Mouse (Mus musculus) intestine, embryonic 16.5 days (tissue): ENCODE data around the gene Lsm14a. TPM values are rescaled to one million over a fixed set of nuclear protein-coding genes. Genes with fewer than 3 reads are reported as not detected.
"Not testable (repeated sequence)": the region's sequence is repeated elsewhere in the genome, so short reads cannot be mapped to it uniquely, and the experiment has no call there.

Source experiments
- ATAC-seq: fragments of 200-750 bp; cut with Nextera tagmentation; 2 replicates; pipeline ENCODE4 v1.8.0; 2017; ENCODE audit warnings: moderate TSS enrichment, moderate library complexity
- H3K27ac ChIP-seq: fragments of 300-500 bp; sonication (generic); 2 replicates; pipeline ENCODE4 v1.5.1; 2014; ENCODE audit warnings: mild to moderate bottlenecking, low read length
- H3K27me3 ChIP-seq: fragments of 300-500 bp; sonication (generic); replicated peaks from 2 replicates; pipeline ENCODE4 v1.6.1; 2014; ENCODE audit warnings: low read length, control low read depth, mixed read lengths; ENCODE audit not compliant: control insufficient read depth, insufficient read depth
- H3K36me3 ChIP-seq: fragments of 300-500 bp; sonication (generic); 2 replicates; pipeline ENCODE4 v1.6.1; 2014; ENCODE audit warnings: low read length, control low read depth; ENCODE audit not compliant: control insufficient read depth, insufficient read depth
- H3K4me1 ChIP-seq: fragments of 300-500 bp; sonication (generic); 2 replicates; pipeline ENCODE4 v1.6.1; 2014; ENCODE audit warnings: low read length, control low read depth, mixed read lengths; ENCODE audit not compliant: control insufficient read depth, insufficient read depth
- H3K4me2 ChIP-seq: fragments of 300-500 bp; sonication (generic); 2 replicates; pipeline ENCODE4 v1.6.1; 2014; ENCODE audit warnings: low read depth, low read length, control low read depth
- H3K4me3 ChIP-seq: fragments of 300-500 bp; sonication (generic); 2 replicates; pipeline ENCODE4 v1.5.1; 2014; ENCODE audit warnings: mild to moderate bottlenecking, low read length
- H3K9ac ChIP-seq: fragments of 300-500 bp; sonication (generic); 2 replicates; pipeline ENCODE4 v1.6.1; 2014; ENCODE audit warnings: low read depth, low read length
- H3K9me3 ChIP-seq: fragments of 300-500 bp; sonication (generic); 2 replicates; pipeline ENCODE4 v1.6.1; 2016; ENCODE audit warnings: low read length, control low read depth; ENCODE audit not compliant: control insufficient read depth
- WGBS: fragments of 180-500 bp; shearing (Covaris S2); extraction: QIAGEN DNeasy Blood & Tissue Kit; methylation state at CpG from one replicate; pipeline ENCODE4 v1.1.7; 2014; 5-methylcytosine and 5-hydroxymethylcytosine counted together
- polyA plus RNA-seq: library from polyadenylated mRNA; unstranded; fragments of >200 nt; fragmentation: Nextera tagmentation; extraction: Ambion mirVana; gene quantifications from 2 replicates; pipeline ENCODE4 v1.2.1, GENCODE M21; 2015

Lsm14a gene
- polyA plus RNA-seq, 1 experiment from 2014 or later, result 66.2 TPM

DNA sequence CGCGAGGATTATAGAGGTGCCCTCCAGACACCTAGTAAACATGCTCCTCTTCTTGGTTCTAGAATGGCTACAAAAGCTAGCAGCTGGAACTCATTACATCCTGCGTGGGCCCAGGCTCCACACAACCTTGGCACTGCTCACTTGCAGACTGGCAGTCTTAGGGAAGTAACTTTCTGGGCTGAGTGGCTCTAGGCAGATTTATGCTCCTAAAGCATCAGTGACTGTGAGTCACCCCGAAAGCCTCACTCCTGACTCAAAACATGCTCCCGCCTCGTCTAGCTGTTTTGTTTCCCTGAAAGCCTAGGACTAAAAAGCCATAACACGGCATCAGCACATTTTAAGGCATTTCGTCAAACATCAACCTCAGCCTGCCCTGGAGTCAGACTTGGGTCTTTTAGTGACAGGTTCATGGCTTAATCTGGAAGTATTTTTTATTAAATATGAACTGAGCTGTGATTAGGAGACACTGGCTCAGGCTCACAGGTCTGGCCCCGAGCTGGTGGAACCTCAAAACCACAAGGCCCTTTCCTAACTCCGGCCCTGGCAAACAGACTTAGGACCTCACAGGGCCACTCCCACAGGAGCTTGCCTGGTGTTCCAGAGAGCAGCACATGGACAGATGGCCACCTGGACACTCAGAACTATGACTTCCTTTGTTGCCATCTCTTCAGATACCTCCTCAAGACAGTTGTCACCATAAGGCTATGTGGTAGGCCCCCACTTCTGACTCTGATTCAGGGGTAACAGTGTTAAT is 50.9 kb downstream of the Lsm14a start:
- Histone ChIP-seq H3K9me3 (no peaks in the 10 kb centered on the region), H3K36me3 (peaks cover 11% of the 10 kb centered on the region), H3K27ac (no peak overlapping the region), H3K27me3 (no peaks in the 10 kb centered on the region), H3K4me2 (no peak overlapping the region), H3K4me3 (no peak overlapping the region), H3K4me1 (no peaks in the 10 kb centered on the region), H3K9ac (no peak overlapping the region)
- ATAC-seq, result no peak
- WGBS, result 86% methylated on average over 10 of the region's 10 CpGs

DNA sequence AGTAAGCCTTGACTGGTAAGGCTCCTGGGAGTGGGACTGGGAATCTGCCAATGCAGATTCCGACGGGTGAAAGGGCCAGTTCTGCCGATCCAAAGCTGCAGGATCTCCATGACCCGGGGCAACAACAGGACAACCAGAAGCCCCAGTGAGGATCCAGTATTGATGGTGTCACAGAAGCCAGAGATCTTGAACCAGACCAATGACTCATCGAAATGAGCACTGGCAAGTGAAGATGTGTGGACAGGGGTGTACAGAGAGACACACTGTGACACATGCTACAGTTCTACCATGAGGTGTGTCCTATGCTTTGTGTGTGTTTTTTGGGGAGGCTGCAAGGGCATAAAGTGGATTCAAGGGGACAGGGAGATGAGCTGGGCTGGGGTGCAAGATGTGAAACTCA is 52.3 kb downstream of the Lsm14a start:
- Histone ChIP-seq H3K27me3 (no peaks in the 10 kb centered on the region), H3K36me3 (peaks cover 11% of the 10 kb centered on the region), H3K4me1 (no peaks in the 10 kb centered on the region), H3K9ac (no peak overlapping the region), H3K4me2 (no peak overlapping the region), H3K27ac (no peak overlapping the region), H3K9me3 (no peaks in the 10 kb centered on the region), H3K4me3 (no peak overlapping the region)
- ATAC-seq, result no peak
- whole genome bisulfite sequencing, result 84% methylated on average over 5 of the region's 5 CpGs

DNA sequence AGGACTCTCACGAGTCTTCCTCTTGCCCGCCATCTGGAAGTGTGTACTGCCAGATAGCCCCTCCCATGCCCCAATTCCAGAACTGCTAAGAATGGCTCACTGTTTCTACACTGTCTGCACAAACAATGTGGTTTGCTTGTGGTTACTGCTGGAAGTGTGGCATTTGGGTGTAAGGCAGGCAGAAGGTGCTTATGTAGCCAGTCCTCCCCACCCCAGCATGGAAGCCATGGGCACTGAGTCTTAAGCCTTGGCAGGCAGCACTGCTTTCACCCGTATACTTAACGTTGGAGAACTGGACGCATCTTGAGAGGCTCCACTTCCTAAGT is 54.0 kb downstream of the Lsm14a start:
- Histone ChIP-seq H3K4me1 (no peaks in the 10 kb centered on the region), H3K9ac (no peak overlapping the region), H3K4me2 (no peak overlapping the region), H3K4me3 (no peak overlapping the region), H3K9me3 (no peaks in the 10 kb centered on the region), H3K36me3 (peaks cover 11% of the 10 kb centered on the region), H3K27me3 (no peaks in the 10 kb centered on the region), H3K27ac (no peak overlapping the region)
- 77% methylated on average over 5 of the region's 5 CpGs for WGBS
- ATAC-seq, result no peak

DNA sequence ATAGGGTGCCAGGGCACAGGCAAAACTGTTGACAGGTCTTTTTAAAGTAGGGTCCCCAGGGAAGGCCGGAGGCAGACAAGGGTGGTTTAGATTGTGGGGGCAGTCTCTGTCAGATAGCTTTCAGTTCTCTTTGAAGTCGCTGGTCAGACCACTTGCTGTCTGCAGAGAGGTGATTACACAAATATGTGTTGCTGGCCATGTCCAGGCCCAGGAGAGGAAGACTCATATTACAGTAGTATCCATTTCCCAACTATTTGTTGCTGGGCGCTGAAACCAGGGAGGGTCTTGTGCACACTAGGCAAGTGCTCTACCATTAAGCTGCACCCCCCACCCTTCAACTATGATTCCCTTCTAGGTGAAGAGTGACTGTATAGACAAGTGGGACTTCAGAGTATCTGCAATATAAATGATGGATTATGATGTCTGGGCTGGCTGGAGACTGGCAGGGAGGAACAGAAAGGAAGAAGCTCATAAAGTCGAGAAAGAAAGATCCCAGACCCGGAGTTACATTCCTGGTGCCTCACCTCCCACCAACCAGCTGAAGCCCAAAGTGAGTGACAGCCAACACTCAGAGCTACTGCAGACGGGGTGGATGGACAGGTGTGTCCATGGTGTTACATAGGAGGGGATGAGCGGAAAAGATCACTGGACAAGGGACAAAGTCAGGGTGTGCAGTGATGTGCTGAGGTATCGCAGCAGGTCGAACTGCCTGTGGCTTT is 54.5 kb downstream of the Lsm14a start:
- Histone ChIP-seq H3K36me3 (peaks cover 11% of the 10 kb centered on the region), H3K27ac (no peak overlapping the region), H3K27me3 (no peaks in the 10 kb centered on the region), H3K4me2 (no peak overlapping the region), H3K4me3 (no peak overlapping the region), H3K9me3 (no peaks in the 10 kb centered on the region), H3K4me1 (no peaks in the 10 kb centered on the region), H3K9ac (no peak overlapping the region)
- 65% methylated on average over 9 of the region's 9 CpGs for WGBS
- no peak for ATAC-seq

DNA sequence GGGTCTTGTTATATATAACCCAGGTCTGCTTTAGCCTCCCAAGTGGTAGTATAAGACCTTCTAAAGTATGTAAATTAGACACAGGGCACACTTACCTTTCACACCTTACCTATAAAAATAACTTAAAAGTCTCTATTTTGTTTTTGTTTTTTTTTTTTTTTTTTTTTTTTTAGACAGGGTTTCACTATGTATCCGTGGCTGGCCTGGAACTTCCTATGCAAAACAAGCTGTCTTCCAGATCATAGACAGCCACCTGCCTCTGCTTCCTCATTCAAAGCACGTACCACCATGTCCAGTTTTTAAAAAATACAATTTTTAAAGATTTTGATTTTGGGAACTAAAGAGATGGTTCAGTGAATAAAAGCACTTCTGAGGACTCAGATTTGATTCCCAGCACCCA is 55.8 kb downstream of the Lsm14a start:
- Histone ChIP-seq H3K27ac (no peak overlapping the region), H3K4me2 (no peak overlapping the region), H3K9me3 (no peaks in the 10 kb centered on the region), H3K4me1 (no peaks in the 10 kb centered on the region), H3K36me3 (peaks cover 6% of the 10 kb centered on the region; the same call in 1 of the 2 replicates), H3K4me3 (no peak overlapping the region), H3K27me3 (no peaks in the 10 kb centered on the region), H3K9ac (no peak overlapping the region)
- ATAC-seq, result no peak
- WGBS, result 80% methylated on average over 2 of the region's 2 CpGs

DNA sequence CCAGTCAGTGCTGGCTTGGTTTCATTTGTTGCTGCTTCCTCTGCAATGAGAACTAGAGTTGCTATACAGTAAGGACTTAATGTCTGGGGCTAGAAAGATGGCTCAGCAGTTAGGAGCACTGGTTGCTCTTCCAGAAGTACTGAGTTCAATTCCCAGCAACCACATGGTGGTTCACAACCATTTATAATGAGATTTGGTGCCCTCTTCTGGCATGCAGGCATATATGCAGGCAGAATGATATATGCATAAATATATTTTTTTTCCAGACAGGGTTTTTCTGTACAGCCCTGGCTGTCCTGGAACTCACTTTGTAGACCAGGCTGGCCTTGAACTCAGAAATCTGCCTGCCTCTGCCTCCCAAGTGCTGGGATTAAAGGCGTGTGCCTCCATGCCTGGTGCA is 56.6 kb downstream of the Lsm14a start:
- not testable (repeated sequence) for H3K4me3 ChIP-seq, H3K36me3 ChIP-seq, H3K27ac ChIP-seq, H3K4me1 ChIP-seq, H3K4me2 ChIP-seq, H3K27me3 ChIP-seq, ATAC-seq, H3K9me3 ChIP-seq, H3K9ac ChIP-seq
- 92% methylated on average over 1 of the region's 1 CpGs for WGBS

DNA sequence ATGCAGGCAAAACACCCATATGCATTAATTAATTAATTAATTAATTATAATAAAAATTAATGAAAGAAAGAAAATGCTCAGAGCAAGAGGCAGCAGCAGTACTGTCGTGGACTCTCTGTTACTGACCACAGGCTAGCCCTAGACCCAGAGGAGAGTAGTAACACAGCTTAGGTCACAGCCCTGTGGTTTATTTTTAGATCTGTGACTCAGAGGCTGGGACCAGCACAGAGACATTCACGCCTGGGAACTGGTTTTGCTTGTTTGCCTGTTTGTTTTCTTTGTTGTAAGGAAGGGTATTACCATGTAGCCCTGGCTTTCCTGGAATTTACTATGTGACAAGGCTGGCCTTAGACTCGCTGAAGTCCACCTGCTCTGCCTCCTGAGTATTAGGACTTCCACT is 65.6 kb downstream of the Lsm14a start:
- Histone ChIP-seq H3K4me3 (no peak overlapping the region), H3K4me1 (no peaks in the 10 kb centered on the region), H3K27ac (no peak overlapping the region), H3K27me3 (no peaks in the 10 kb centered on the region), H3K4me2 (no peak overlapping the region), H3K9ac (no peak overlapping the region), H3K9me3 (peaks cover 5% of the 10 kb centered on the region; the same call in 1 of the 2 replicates), H3K36me3 (no peaks in the 10 kb centered on the region)
- peak; percentile 62 for ATAC-seq
- 47% methylated on average over 3 of the region's 3 CpGs for WGBS

DNA sequence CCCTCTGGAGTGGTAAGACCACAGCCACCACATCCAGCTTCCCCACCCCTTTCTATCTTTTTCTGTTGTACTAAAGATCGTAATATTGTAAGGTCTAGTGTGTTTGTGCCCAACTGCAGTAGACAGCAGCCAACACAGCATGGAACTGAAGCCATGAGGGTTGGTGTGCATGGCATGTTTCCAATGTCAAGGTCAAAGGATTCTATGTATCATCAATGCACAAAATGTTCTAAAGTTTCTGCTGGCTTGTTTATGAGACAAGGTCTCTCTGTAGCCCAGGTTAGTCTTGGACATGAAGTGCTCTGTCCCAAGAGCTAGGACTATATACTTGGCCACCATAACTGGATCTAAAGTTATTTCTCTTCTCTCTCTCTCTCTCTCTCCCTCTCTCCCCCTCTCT is 68.3 kb downstream of the Lsm14a start:
- Histone ChIP-seq H3K4me3 (no peak overlapping the region), H3K4me1 (no peaks in the 10 kb centered on the region; the same call in 1 of the 2 replicates), H3K36me3 (no peaks in the 10 kb centered on the region), H3K9ac (no peak overlapping the region), H3K9me3 (peaks cover 5% of the 10 kb centered on the region; the same call in 1 of the 2 replicates), H3K27me3 (no peaks in the 10 kb centered on the region), H3K4me2 (no peak overlapping the region), H3K27ac (no peak overlapping the region)
- 89% methylated on average over 1 of the region's 1 CpGs for WGBS
- ATAC-seq, result no peak

DNA sequence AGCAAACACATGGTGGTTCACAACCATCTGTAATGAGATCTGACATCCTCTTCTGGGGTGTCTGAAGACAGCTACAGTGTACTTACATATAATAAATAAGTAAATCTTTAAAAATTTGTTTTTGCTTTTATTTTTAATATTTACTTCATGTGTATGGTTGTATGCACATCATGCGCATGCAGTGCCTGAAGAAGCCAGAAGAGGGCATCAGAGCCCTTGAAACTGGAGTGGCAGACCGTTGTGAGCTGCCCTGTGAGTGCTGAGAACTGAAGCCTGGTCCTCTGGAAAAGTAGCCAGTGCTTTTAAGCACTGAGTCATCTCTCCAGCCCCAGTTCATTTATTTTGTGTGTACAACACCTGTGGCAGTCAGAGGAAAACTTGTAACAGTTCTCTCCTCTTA is 69.1 kb downstream of the Lsm14a start:
- Histone ChIP-seq H3K9ac (no peak overlapping the region), H3K9me3 (peaks cover 5% of the 10 kb centered on the region; the same call in 1 of the 2 replicates), H3K4me2 (no peak overlapping the region), H3K36me3 (no peaks in the 10 kb centered on the region), H3K27me3 (no peaks in the 10 kb centered on the region), H3K4me3 (no peak overlapping the region), H3K27ac (no peak overlapping the region), H3K4me1 (no peaks in the 10 kb centered on the region; the same call in 1 of the 2 replicates)
- no peak for ATAC-seq
- WGBS, result 98% methylated on average over 2 of the region's 2 CpGs
